Mouse (Mus musculus): ENCODE measurements around the gene Thada.
"Not testable (repeated sequence)": the region's sequence is repeated elsewhere in the genome, so short reads cannot be mapped to it uniquely, and the experiment has no call there.

Gene Thada

GRCm38 (mm10) chr17:84262325-84262979, 203.6 kb downstream of the Thada start:
- DNase-seq (ENCODE audit: low read depth, low spot score), result no peak

GRCm38 (mm10) chr17:84261010-84261409, 205.0 kb downstream of the Thada start:
- DNase-seq (ENCODE audit: low read depth, low spot score), result no peak

GRCm38 (mm10) chr17:84260226-84260625, 205.8 kb downstream of the Thada start:
- DNase-seq (ENCODE audit: low read depth, low spot score), result no peak

GRCm38 (mm10) chr17:84258638-84259261, 207.3 kb downstream of the Thada start:
- no peak for DNase-seq (ENCODE audit: low read depth, low spot score)

- DNase-seq (ENCODE audit: low read depth, low spot score), result no peak
Observed at GRCm38 (mm10) chr17:84257927-84258532, 208.0 kb downstream of the Thada start.

GRCm38 (mm10) chr17:84256278-84256819, 209.7 kb downstream of the Thada start:
- DNase-seq (ENCODE audit: low read depth, low spot score), result no peak

- no peak for DNase-seq (ENCODE audit: low read depth, low spot score)
Observed at GRCm38 (mm10) chr17:84255841-84256240, 210.2 kb downstream of the Thada start.

- DNase-seq (ENCODE audit: low read depth, low spot score), result no peak
Observed at GRCm38 (mm10) chr17:84251426-84251825, 214.6 kb downstream of the Thada start.

GRCm38 (mm10) chr17:84244182-84244920, 221.7 kb downstream of the Thada start:
- no peak for DNase-seq (ENCODE audit: low read depth, low spot score)

GRCm38 (mm10) chr17:84243759-84244158, 222.2 kb downstream of the Thada start:
- peak; percentile 25 for DNase-seq (ENCODE audit: low read depth, low spot score)

- DNase-seq (ENCODE audit: low read depth, low spot score), result peak; percentile 56
Observed at GRCm38 (mm10) chr17:84241308-84241957, 224.6 kb downstream of the Thada start.

- no peak for DNase-seq (ENCODE audit: low read depth, low spot score)
Observed at GRCm38 (mm10) chr17:84239679-84240292, 226.2 kb downstream of the Thada start.

- no peak for DNase-seq (ENCODE audit: low read depth, low spot score)
Observed at GRCm38 (mm10) chr17:84238174-84238573, 227.8 kb downstream of the Thada start.

GRCm38 (mm10) chr17:84236781-84237557, 229.0 kb downstream of the Thada start:
- DNase-seq (ENCODE audit: low read depth, low spot score), result no peak

GRCm38 (mm10) chr17:84235399-84235928, 230.5 kb downstream of the Thada start:
- no peak for DNase-seq (ENCODE audit: low read depth, low spot score)

- DNase-seq (ENCODE audit: low read depth, low spot score), result not testable (repeated sequence)
Observed at GRCm38 (mm10) chr17:84234785-84235184, 231.2 kb downstream of the Thada start.

GRCm38 (mm10) chr17:84233758-84234157, 232.2 kb downstream of the Thada start:
- no peak for DNase-seq (ENCODE audit: low read depth, low spot score)

- no peak for DNase-seq (ENCODE audit: low read depth, low spot score)
Observed at GRCm38 (mm10) chr17:84231361-84231760, 234.6 kb downstream of the Thada start.

GRCm38 (mm10) chr17:84228223-84228622, 237.8 kb downstream of the Thada start:
- DNase-seq (ENCODE audit: low read depth, low spot score), result no peak

GRCm38 (mm10) chr17:84226681-84227080, 239.3 kb downstream of the Thada start:
- DNase-seq (ENCODE audit: low read depth, low spot score), result no peak

All from R1 (cell line).